Mouse (Mus musculus) heart, embryonic 14.5 days (tissue): ENCODE results near the gene Pmf1. TPM values are rescaled to one million over a fixed set of nuclear protein-coding genes. Genes with fewer than 3 reads are reported as not detected.
A peak's percentile ranks its signal among the peaks of the same experiment; 100 is the strongest.

Experiments used
- ATAC-seq: fragments of 200-750 bp; cut with Nextera tagmentation; 2 replicates; pipeline ENCODE4 v1.8.0; 2017; ENCODE audit warnings: low read depth, moderate TSS enrichment; ENCODE audit not compliant: insufficient number of reproducible peaks, insufficient read depth, low FRiP score
- H3K27ac ChIP-seq, 2 experiments: fragments of 200-500 bp in 1 of 2; fragments of 300-500 bp in 1 of 2; sonication (generic) in 1 of 2; replicated peaks in 1 of 2; 2 replicates each; pipeline ENCODE4 v1.5.1; 2012 to 2014; ENCODE audit warnings: low read depth in 2 of 2, low read length in 2 of 2, control low read depth in 1 of 2, mild to moderate bottlenecking in 1 of 2, mixed read lengths in 1 of 2; ENCODE audit not compliant: control insufficient read depth in 1 of 2, insufficient read depth in 1 of 2
- H3K27me3 ChIP-seq: fragments of 300-500 bp; sonication (generic); 2 replicates; pipeline ENCODE4 v1.6.1; 2014; ENCODE audit warnings: mild to moderate bottlenecking, low read length, control low read depth; ENCODE audit not compliant: control insufficient read depth, insufficient read depth
- H3K36me3 ChIP-seq: fragments of 300-500 bp; sonication (generic); 2 replicates; pipeline ENCODE4 v1.6.1; 2014; ENCODE audit warnings: mild to moderate bottlenecking, control low read depth, low read length, mixed read lengths; ENCODE audit not compliant: control insufficient read depth, insufficient read depth
- H3K4me1 ChIP-seq, 2 experiments: fragments of 200-500 bp in 1 of 2; fragments of 300-500 bp in 1 of 2; sonication (generic) in 1 of 2; 2 replicates each; pipeline ENCODE4 v1.6.1; 2012 to 2014; ENCODE audit warnings: low read length in 2 of 2, control low read depth in 1 of 2, mixed read lengths in 1 of 2; ENCODE audit not compliant: control insufficient read depth in 2 of 2, insufficient read depth in 2 of 2
- H3K4me2 ChIP-seq: fragments of 300-500 bp; sonication (generic); 2 replicates; pipeline ENCODE4 v1.6.1; 2014; ENCODE audit warnings: mild to moderate bottlenecking, low read length
- H3K4me3 ChIP-seq, 2 experiments: fragments of 200-500 bp in 1 of 2; fragments of 300-500 bp in 1 of 2; sonication (generic) in 1 of 2; 2 replicates each; pipeline ENCODE4 v1.5.1; 2012 to 2014; ENCODE audit warnings: low read length in 2 of 2, mild to moderate bottlenecking in 2 of 2, control low read depth in 1 of 2, low read depth in 1 of 2, moderate library complexity in 1 of 2; ENCODE audit not compliant: control insufficient read depth in 1 of 2, insufficient read depth in 1 of 2
- H3K9ac ChIP-seq: fragments of 300-500 bp; sonication (generic); 2 replicates; pipeline ENCODE4 v1.6.1; 2014; ENCODE audit warnings: mild to moderate bottlenecking, low read length
- H3K9me3 ChIP-seq: fragments of 300-500 bp; sonication (generic); 2 replicates; pipeline ENCODE4 v1.6.1; 2016; ENCODE audit warnings: low read length, control low read depth; ENCODE audit not compliant: control insufficient read depth
- WGBS: fragments of 180-500 bp; shearing (Covaris S2); extraction: QIAGEN DNeasy Blood & Tissue Kit; methylation state at CpG from one replicate; pipeline ENCODE4 v1.1.7; 2014; 5-methylcytosine and 5-hydroxymethylcytosine counted together
- polyA plus RNA-seq: library from polyadenylated mRNA; unstranded; fragments of >200 nt; fragmentation: Nextera tagmentation; extraction: Ambion mirVana; gene quantifications from 2 replicates; pipeline ENCODE4 v1.2.1, GENCODE M21; 2014

The Pmf1 gene
- polyA plus RNA-seq = 94.3 and 95.5 TPM in 2 replicates

- Histone ChIP-seq H3K27me3 (no peaks in the 10 kb centered on the region), H3K27ac (peak within 1 kb of the TSS; percentile 99), H3K4me1 (peaks cover 8 to 22% of the 10 kb centered on the region in 2 experiments), H3K9ac (peak within 1 kb of the TSS; percentile 93), H3K36me3 (peaks cover 39% of the 10 kb centered on the region), H3K4me3 (peak within 1 kb of the TSS; percentile 71 to 80), H3K4me2 (peak within 1 kb of the TSS; percentile 83), H3K9me3 (no peaks in the 10 kb centered on the region)
- ATAC-seq = peak; percentile 89
- WGBS = under 1% methylated on average over 54 of the region's 54 CpGs
Measured at GRCm38 (mm10) chr3:88409741-88410644, at the start of gene Pmf1. TSS of gene Pmf1 (minus strand) at chr3:88410331.

- Histone ChIP-seq H3K4me3 (no peak overlapping the region), H3K36me3 (no peaks in the 10 kb centered on the region), H3K9me3 (no peaks in the 10 kb centered on the region), H3K27me3 (peaks cover 23% of the 10 kb centered on the region), H3K4me1 (peaks cover 4% of the 10 kb centered on the region in 2 experiments; a peak in 2 of 4 replicates), H3K9ac (no peak overlapping the region), H3K4me2 (peak overlapping the region; percentile 16; the same call in 1 of the 2 replicates), H3K27ac (no peak overlapping the region)
- ATAC-seq = no peak
- WGBS = 2% methylated on average over 14 of the region's 14 CpGs
Measured at GRCm38 (mm10) chr3:88458778-88459219, 48.7 kb upstream of the Pmf1 start.

- ATAC-seq = no peak
- H3K4me3 ChIP-seq = no peak overlapping the region
- H3K36me3 ChIP-seq = no peaks in the 10 kb centered on the region
- peaks cover 23% of the 10 kb centered on the region for H3K27me3 ChIP-seq
- WGBS = 64% methylated on average over 7 of the region's 7 CpGs
- H3K4me2 ChIP-seq = no peak overlapping the region
- peaks cover 4% of the 10 kb centered on the region in 2 experiments; a peak in 2 of 4 replicates for H3K4me1 ChIP-seq
- H3K27ac ChIP-seq = no peak overlapping the region
- no peak overlapping the region for H3K9ac ChIP-seq
- H3K9me3 ChIP-seq = no peaks in the 10 kb centered on the region
Measured at GRCm38 (mm10) chr3:88456746-88457532, 46.8 kb upstream of the Pmf1 start.

- Histone ChIP-seq H3K4me2 (no peak overlapping the region), H3K36me3 (no peaks in the 10 kb centered on the region), H3K27ac (no peak overlapping the region), H3K27me3 (peaks cover 23% of the 10 kb centered on the region), H3K9me3 (no peaks in the 10 kb centered on the region), H3K9ac (no peak overlapping the region), H3K4me3 (no peak overlapping the region), H3K4me1 (peaks cover 2 to 4% of the 10 kb centered on the region in 2 experiments; a peak in 2 of 4 replicates)
- WGBS = 87% methylated on average over 8 of the region's 8 CpGs
- no peak for ATAC-seq
Measured at GRCm38 (mm10) chr3:88456313-88456712, 46.2 kb upstream of the Pmf1 start.

- H3K9ac ChIP-seq = peak overlapping the region; percentile 22; the same call in 1 of the 2 replicates
- 64% methylated on average over 18 of the region's 18 CpGs for WGBS
- H3K27ac ChIP-seq = no peak overlapping the region
- no peak overlapping the region for H3K4me3 ChIP-seq
- no peak overlapping the region for H3K4me2 ChIP-seq
- peaks cover 2 to 4% of the 10 kb centered on the region in 2 experiments; a peak in 2 of 4 replicates for H3K4me1 ChIP-seq
- peaks cover 20% of the 10 kb centered on the region for H3K27me3 ChIP-seq
- no peak for ATAC-seq
- H3K36me3 ChIP-seq = no peaks in the 10 kb centered on the region
- H3K9me3 ChIP-seq = no peaks in the 10 kb centered on the region
Measured at GRCm38 (mm10) chr3:88455588-88456264, 45.6 kb upstream of the Pmf1 start.

GRCm38 (mm10) chr3:88454762-88455587 lies 44.8 kb upstream of the Pmf1 start:
- Histone ChIP-seq H3K36me3 (no peaks in the 10 kb centered on the region), H3K27me3 (peaks cover 12% of the 10 kb centered on the region), H3K4me1 (peaks cover 2 to 4% of the 10 kb centered on the region in 2 experiments; a peak in 1 of 4 replicates), H3K4me2 (no peak overlapping the region), H3K27ac (no peak overlapping the region), H3K9ac (peak overlapping the region; percentile 22; the same call in 1 of the 2 replicates), H3K4me3 (no peak overlapping the region), H3K9me3 (no peaks in the 10 kb centered on the region)
- WGBS = 43% methylated on average over 9 of the region's 9 CpGs
- ATAC-seq = no peak
